Mouse (Mus musculus): ENCODE results near the gene Smcr8.

GRCm38 (mm10) chr11:60826700-60827099, 49.4 kb downstream of the Smcr8 start:
- TF ChIP-seq CTCF (IDR thresholded peaks at IDR 0.05; ENCODE audit: low read depth, low read length) (no peak), POLR2A (IDR thresholded peaks at IDR 0.05; ENCODE audit: borderline replicate concordance, low read depth, low read length) (no peak)
